Mouse (Mus musculus) E14TG2a.4 (cell line): Measurements from ENCODE around the gene Fuca1.

Experiments
- H3K27me3 ChIP-seq: 2 replicates; pipeline ENCODE4 v1.6.1; 2014; ENCODE audit warnings: low read length, control low read depth; ENCODE audit not compliant: insufficient read depth
- H3K36me3 ChIP-seq: 2 replicates; pipeline ENCODE4 v1.6.1; 2014; ENCODE audit warnings: low read length, control low read depth; ENCODE audit not compliant: insufficient read depth
- H3K4me1 ChIP-seq: replicated peaks from 2 replicates; pipeline ENCODE4 v1.6.1; 2014; ENCODE audit warnings: low read depth, low read length, control low read depth
- H3K4me3 ChIP-seq: replicated peaks from 2 replicates; pipeline ENCODE4 v1.5.1; 2014; ENCODE audit warnings: mild to moderate bottlenecking, low read length
- H3K9me3 ChIP-seq: 2 replicates; pipeline ENCODE4 v1.6.1; 2014; ENCODE audit warnings: low read length, control low read depth
- CTCF ChIP-seq: conservative IDR thresholded peaks from 2 replicates; pipeline ENCODE4 v1.5.1; 2014; ENCODE audit warnings: low read length
- NANOG ChIP-seq: IDR thresholded peaks from 2 replicates; pipeline ENCODE4 v1.6.1; 2014; ENCODE audit warnings: borderline replicate concordance, low read length, mixed read lengths
- POU5F1 ChIP-seq: IDR thresholded peaks from 2 replicates; pipeline ENCODE4 v1.6.1; 2014; ENCODE audit warnings: low read length, borderline replicate concordance

Fuca1 gene

GRCm38 (mm10) chr4:135949475-135949874, 28.9 kb downstream of the Fuca1 start:
- H3K4me3 ChIP-seq: no peak overlapping the region
- peaks cover 63% of the 10 kb centered on the region for H3K4me1 ChIP-seq
- no peaks in the 10 kb centered on the region for H3K36me3 ChIP-seq
- H3K27me3 ChIP-seq: no peaks in the 10 kb centered on the region
- no peak for TF ChIP-seq CTCF
- TF ChIP-seq POU5F1: no peak
- TF ChIP-seq NANOG: no peak
- H3K9me3 ChIP-seq: no peaks in the 10 kb centered on the region

- Histone ChIP-seq H3K4me3 (no peak overlapping the region), H3K36me3 (0 out of 2 replicates have a peak, but pooled peaks cover 1% of the 10 kb centered on the region), H3K9me3 (no peaks in the 10 kb centered on the region), H3K27me3 (no peaks in the 10 kb centered on the region), H3K4me1 (peaks cover 63% of the 10 kb centered on the region)
- TF ChIP-seq CTCF: no peak
These were observed 29.4 kb downstream of the Fuca1 start for GRCm38 (mm10) chr4:135949911-135950310.

- no peak overlapping the region for H3K4me3 ChIP-seq
- no peaks in the 10 kb centered on the region for H3K27me3 ChIP-seq
- TF ChIP-seq POU5F1: no peak
- TF ChIP-seq CTCF: no peak
- no peak for TF ChIP-seq NANOG
These were observed 29.8 kb downstream of the Fuca1 start for GRCm38 (mm10) chr4:135950365-135950764.

GRCm38 (mm10) chr4:135951505-135951904, 31.0 kb downstream of the Fuca1 start:
- TF ChIP-seq NANOG: peak; percentile 54; the same call in 1 of the 2 replicates
- peak; percentile 93 for TF ChIP-seq CTCF
- no peak for TF ChIP-seq POU5F1
- Histone ChIP-seq H3K36me3 (peaks cover 10% of the 10 kb centered on the region), H3K4me3 (no peak overlapping the region), H3K4me1 (peaks cover 61% of the 10 kb centered on the region), H3K9me3 (no peaks in the 10 kb centered on the region), H3K27me3 (no peaks in the 10 kb centered on the region)

More at GRCm38 (mm10) chr4:135950365-135950764, 29.8 kb downstream of the Fuca1 start:
- peaks cover 60% of the 10 kb centered on the region for H3K4me1 ChIP-seq
- H3K9me3 ChIP-seq: no peaks in the 10 kb centered on the region
- 0 out of 2 replicates have a peak, but pooled peaks cover 3% of the 10 kb centered on the region for H3K36me3 ChIP-seq

GRCm38 (mm10) chr4:135953179-135953578, 32.6 kb downstream of the Fuca1 start:
- Histone ChIP-seq H3K9me3 (no peaks in the 10 kb centered on the region), H3K36me3 (peaks cover 16% of the 10 kb centered on the region), H3K27me3 (no peaks in the 10 kb centered on the region), H3K4me1 (peaks cover 60% of the 10 kb centered on the region), H3K4me3 (no peak overlapping the region)
- TF ChIP-seq NANOG (no peak), POU5F1 (no peak), CTCF (no peak)

GRCm38 (mm10) chr4:135954241-135954640, 33.7 kb downstream of the Fuca1 start:
- Histone ChIP-seq H3K36me3 (peaks cover 16% of the 10 kb centered on the region), H3K27me3 (no peaks in the 10 kb centered on the region), H3K4me3 (no peak overlapping the region), H3K9me3 (no peaks in the 10 kb centered on the region), H3K4me1 (peaks cover 64% of the 10 kb centered on the region)
- TF ChIP-seq NANOG (no peak), CTCF (peak; percentile 82)

GRCm38 (mm10) chr4:135955886-135956285, 35.4 kb downstream of the Fuca1 start:
- no peaks in the 10 kb centered on the region for H3K27me3 ChIP-seq
- H3K4me3 ChIP-seq: no peak overlapping the region
- no peaks in the 10 kb centered on the region for H3K9me3 ChIP-seq
- H3K4me1 ChIP-seq: peaks cover 57% of the 10 kb centered on the region
- TF ChIP-seq NANOG (no peak), CTCF (no peak), POU5F1 (no peak)
- H3K36me3 ChIP-seq: peaks cover 16% of the 10 kb centered on the region

- H3K9me3 ChIP-seq: no peaks in the 10 kb centered on the region
- TF ChIP-seq POU5F1 (no peak), NANOG (no peak), CTCF (no peak)
- no peaks in the 10 kb centered on the region for H3K27me3 ChIP-seq
- 0 out of 2 replicates have a peak overlapping the region, but pooled peaks have one; percentile 17 for H3K4me3 ChIP-seq
- peaks cover 24% of the 10 kb centered on the region for H3K36me3 ChIP-seq
- H3K4me1 ChIP-seq: peaks cover 55% of the 10 kb centered on the region
These were observed 37.8 kb downstream of the Fuca1 start for GRCm38 (mm10) chr4:135958354-135958753.

- Histone ChIP-seq H3K36me3 (peaks cover 20% of the 10 kb centered on the region), H3K4me1 (peaks cover 56% of the 10 kb centered on the region), H3K4me3 (no peak overlapping the region), H3K9me3 (no peaks in the 10 kb centered on the region), H3K27me3 (peaks cover 9% of the 10 kb centered on the region)
- TF ChIP-seq POU5F1 (no peak), CTCF (peak; percentile 85)
These were observed 40.2 kb downstream of the Fuca1 start for GRCm38 (mm10) chr4:135960717-135961116.

- no peak for TF ChIP-seq POU5F1
- TF ChIP-seq NANOG: no peak
- no peak for TF ChIP-seq CTCF
- Histone ChIP-seq H3K36me3 (peaks cover 23% of the 10 kb centered on the region), H3K4me3 (no peak overlapping the region), H3K4me1 (peaks cover 56% of the 10 kb centered on the region), H3K27me3 (peaks cover 9% of the 10 kb centered on the region), H3K9me3 (no peaks in the 10 kb centered on the region)
These were observed 41.2 kb downstream of the Fuca1 start for GRCm38 (mm10) chr4:135961709-135962108.
